ENCODE assay signal across 16 mouse cellular contexts in the genomic region with DNA sequence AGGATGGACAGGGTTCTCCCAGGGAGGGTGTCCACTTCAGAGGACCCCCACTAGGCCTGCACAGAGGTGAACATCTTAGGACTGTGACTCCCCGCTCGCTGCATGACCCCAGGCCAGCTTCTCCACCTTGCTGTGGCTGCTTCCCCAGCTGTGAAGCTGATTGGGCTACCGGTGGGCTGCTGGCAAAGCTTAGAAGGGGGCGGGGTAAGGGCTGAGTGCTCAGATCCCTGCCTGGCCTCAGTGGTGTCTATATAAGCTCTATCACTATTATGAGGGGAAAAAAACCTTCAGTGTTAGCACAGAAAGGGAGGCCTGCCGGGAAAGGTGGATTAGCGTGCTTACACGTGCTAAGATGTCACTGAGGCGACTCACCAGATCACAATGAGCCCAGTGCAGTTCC.
DNase-seq lines count a peak whose midpoint lies in the region; ATAC-seq and TF ChIP-seq lines count a peak whose summit lies in the region.
"Had no signal": no experiment of that assay in that cellular context is flagged by ENCODE, and none has a peak within 500 bp of the region (broad histone marks: within the 10 kb centered on the region; RNA-seq: fewer than 3 reads in every experiment).

No protein-coding gene starts in this region.

- H3K9ac ChIP-seq in midbrain, postnatal 0 days (replicated peaks; ENCODE audit: low read length, poor library complexity, severe bottlenecking), result no peak overlapping the region; the same call in 1 of the 2 replicates
- peak overlapping the region; percentile 37 for H3K9ac ChIP-seq in forebrain, embryonic 13.5 days
- H3K9ac ChIP-seq in midbrain, embryonic 13.5 days (replicated peaks), result no peak overlapping the region
- H3K9ac ChIP-seq: limb, embryonic 12.5 days; liver, embryonic 14.5 days had no signal

- peaks cover 100% of the 10 kb centered on the region for H3K4me1 ChIP-seq in midbrain, embryonic 10.5 days
- peaks cover 32% of the 10 kb centered on the region for H3K4me1 ChIP-seq in midbrain, postnatal 0 days (ENCODE audit: insufficient read depth, low read length)
- peaks cover 100% of the 10 kb centered on the region for H3K4me1 ChIP-seq in forebrain, embryonic 13.5 days
- H3K4me1 ChIP-seq in midbrain, embryonic 13.5 days (replicated peaks), result peaks cover 100% of the 10 kb centered on the region

- no peak for TF ChIP-seq CTCF in midbrain, postnatal 0 days (IDR thresholded peaks at IDR 0.05)

- H3K27me3 ChIP-seq in midbrain, embryonic 10.5 days (ENCODE audit: low read depth, poor library complexity, severe bottlenecking), result peaks cover 78% of the 10 kb centered on the region
- H3K27me3 ChIP-seq in midbrain, postnatal 0 days (ENCODE audit: insufficient read depth, low read length), result no peaks in the 10 kb centered on the region
- 0 out of 2 replicates have a peak, but pooled peaks cover 2% of the 10 kb centered on the region for H3K27me3 ChIP-seq in forebrain, embryonic 13.5 days
- H3K27me3 ChIP-seq in midbrain, embryonic 13.5 days, result peaks cover 19% of the 10 kb centered on the region; the same call in 1 of the 2 replicates

- H3K4me2 ChIP-seq in midbrain, postnatal 0 days (ENCODE audit: low read depth, low read length, poor library complexity, severe bottlenecking), result no peak overlapping the region
- no peak overlapping the region for H3K4me2 ChIP-seq in forebrain, embryonic 13.5 days
- no peak overlapping the region for H3K4me2 ChIP-seq in midbrain, embryonic 13.5 days (replicated peaks)
- H3K4me2 ChIP-seq: limb, embryonic 12.5 days had no signal

- DNase-seq in cerebellum, postnatal 10 days, result peak; percentile 62 to 63
- DNase-seq in cerebellum, adult 11-12 months, result no peak
- DNase-seq in midbrain, embryonic 10.5 days (ENCODE audit: low spot score), result no peak
- no peak for DNase-seq in midbrain, postnatal 0 days (ENCODE audit: low spot score)
- DNase-seq in lung, postnatal 25 days (ENCODE audit: low spot score), result no peak
- no peak for DNase-seq in layer of hippocampus, adult 8-10 months (ENCODE audit: low spot score in 2 of 2)
- DNase-seq: cerebellum, adult 18-20 months; gastrocnemius, postnatal 36 days; kidney, adult 9 months; kidney, postnatal 4 days; right cerebral cortex, postnatal 4 days had no signal

- 27% methylated on average over 8 of the region's 8 CpGs for WGBS in midbrain, embryonic 10.5 days
- 35% methylated on average over 8 of the region's 8 CpGs for WGBS in midbrain, postnatal 0 days
- WGBS in forebrain, embryonic 13.5 days, result 18% methylated on average over 8 of the region's 8 CpGs
- WGBS in midbrain, embryonic 13.5 days, result 14% methylated on average over 8 of the region's 8 CpGs

- no peak overlapping the region for H3K4me3 ChIP-seq in midbrain, embryonic 10.5 days
- no peak overlapping the region for H3K4me3 ChIP-seq in midbrain, postnatal 0 days (ENCODE audit: low read depth, low read length)
- H3K4me3 ChIP-seq in forebrain, embryonic 13.5 days, result no peak overlapping the region
- no peak overlapping the region for H3K4me3 ChIP-seq in midbrain, embryonic 13.5 days (replicated peaks)
- H3K4me3 ChIP-seq: limb, embryonic 12.5 days had no signal

- H3K36me3 ChIP-seq in midbrain, embryonic 10.5 days, result no peaks in the 10 kb centered on the region
- H3K36me3 ChIP-seq in midbrain, postnatal 0 days (ENCODE audit: insufficient read depth, low read length), result no peaks in the 10 kb centered on the region
- H3K36me3 ChIP-seq in forebrain, embryonic 13.5 days (ENCODE audit: poor library complexity, severe bottlenecking), result no peaks in the 10 kb centered on the region
- H3K36me3 ChIP-seq in midbrain, embryonic 13.5 days, result no peaks in the 10 kb centered on the region
- H3K36me3 ChIP-seq: limb, embryonic 12.5 days had no signal

- peak overlapping the region; percentile 80; the same call in 1 of the 2 replicates for H3K27ac ChIP-seq in midbrain, embryonic 10.5 days (replicated peaks)
- H3K27ac ChIP-seq in midbrain, postnatal 0 days (ENCODE audit: low read depth, low read length), result no peak overlapping the region
- H3K27ac ChIP-seq in forebrain, embryonic 13.5 days, result peak overlapping the region; percentile 35; the same call in 1 of the 2 replicates
- H3K27ac ChIP-seq in midbrain, embryonic 13.5 days, result peak overlapping the region; percentile 68
- H3K27ac ChIP-seq: limb, embryonic 12.5 days; liver, embryonic 14.5 days had no signal

- ATAC-seq in midbrain, postnatal 0 days (ENCODE audit: low FRiP score), result no peak
- no peak for ATAC-seq in forebrain, embryonic 13.5 days
- ATAC-seq in midbrain, embryonic 13.5 days, result 0 out of 2 replicates have a peak, but pooled peaks have one; percentile 1
- ATAC-seq: lung, postnatal 0 days had no signal

- H3K9me3 ChIP-seq in midbrain, embryonic 10.5 days (replicated peaks), result no peaks in the 10 kb centered on the region
- no peaks in the 10 kb centered on the region for H3K9me3 ChIP-seq in midbrain, postnatal 0 days (ENCODE audit: low read length)
- no peaks in the 10 kb centered on the region for H3K9me3 ChIP-seq in forebrain, embryonic 13.5 days (replicated peaks)
- H3K9me3 ChIP-seq in midbrain, embryonic 13.5 days, result no peaks in the 10 kb centered on the region
- H3K9me3 ChIP-seq: limb, embryonic 12.5 days had no signal

Comparison
In these comparisons a context has a peak if more than half of its experiments do, and no peak if none do; other contexts are left out.
1. DNase-seq: peak in cerebellum, postnatal 10 days (2 of 2); none in cerebellum, adult 11-12 months (single experiment), midbrain, embryonic 10.5 days (single experiment), midbrain, postnatal 0 days (single experiment), lung, postnatal 25 days (single experiment) and layer of hippocampus, adult 8-10 months (0 of 2).